Mouse (Mus musculus): ENCODE measurements around the gene Cd69.

GRCm38 (mm10) chr6:129260940-129261339 is 14.3 kb downstream of the Cd69 start:
- TF ChIP-seq TAL1 (IDR thresholded peaks at IDR 0.05; ENCODE audit: low read length) (no peak), GATA1 (IDR thresholded peaks at IDR 0.05; ENCODE audit: low read length) (no peak)
